Mouse (Mus musculus): ENCODE data around the gene Ubap2.

Ubap2 gene

DNA sequence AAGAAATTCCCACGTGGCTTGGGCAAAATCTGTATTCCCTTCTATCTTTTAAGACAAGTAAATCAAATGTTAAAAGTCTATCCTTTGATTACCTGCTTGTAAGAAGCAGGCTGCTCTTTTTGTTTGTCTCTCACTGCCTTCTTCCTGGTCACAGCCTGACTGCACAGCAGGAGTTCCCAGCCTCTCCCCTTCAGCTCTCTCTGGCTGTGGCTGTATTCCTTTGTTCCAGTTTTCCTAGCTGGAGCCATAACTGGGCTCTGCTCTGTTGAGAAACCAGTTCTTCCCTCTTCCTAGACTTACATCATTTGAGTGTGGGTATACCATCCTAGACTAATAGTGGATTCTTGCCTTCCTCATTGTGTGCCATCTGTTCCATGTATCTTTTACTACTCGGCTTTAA lies 110.0 kb downstream of the Ubap2 start:
- DNase-seq (ENCODE audit: low spot score in 2 of 2) = no peak

DNA sequence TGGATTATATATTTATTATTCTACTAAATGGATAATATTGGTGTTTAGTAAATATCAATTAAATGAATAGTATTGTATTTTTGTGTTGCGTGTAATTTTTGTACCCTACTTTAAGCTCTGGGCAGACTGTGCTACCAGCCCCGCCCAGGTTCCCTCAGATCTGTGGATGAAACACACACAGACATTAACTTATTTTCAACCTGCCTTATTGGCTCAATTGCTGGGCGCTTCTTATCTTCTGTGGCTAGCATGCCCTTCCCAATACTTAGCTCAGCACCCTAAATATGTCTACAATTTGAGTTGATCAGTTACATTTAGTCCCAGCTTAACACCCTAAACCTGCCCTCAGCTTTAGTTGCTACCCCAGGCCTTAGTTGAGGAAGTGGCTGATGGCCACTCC lies 113.7 kb downstream of the Ubap2 start:
- DNase-seq (ENCODE audit: low spot score in 2 of 2) = no peak

GRCm38 (mm10) chr4:41158251-41158650 lies 116.7 kb downstream of the Ubap2 start:
- no peak for DNase-seq (ENCODE audit: low spot score in 2 of 2)

DNA sequence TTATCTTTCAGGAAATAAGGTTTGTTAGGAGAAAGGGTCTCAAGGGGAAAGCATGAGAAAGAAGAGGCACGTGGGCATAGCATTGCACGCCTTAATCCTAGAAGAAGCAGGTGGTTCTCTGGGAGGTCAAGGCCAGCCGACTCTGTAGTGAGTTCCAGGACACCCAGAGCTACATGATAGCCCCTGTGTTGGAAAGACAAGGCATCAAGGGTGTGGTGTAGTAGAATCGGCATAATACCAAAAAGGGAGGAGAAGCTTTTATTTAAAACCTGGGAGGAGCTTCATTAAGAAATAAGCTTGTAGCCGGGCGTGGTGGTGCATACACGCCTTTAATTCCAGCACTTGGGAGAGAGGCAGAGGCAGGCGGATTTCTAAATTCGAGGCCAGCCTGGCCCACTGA lies 118.0 kb downstream of the Ubap2 start:
- DNase-seq (ENCODE audit: low spot score in 2 of 2) = no peak

DNA sequence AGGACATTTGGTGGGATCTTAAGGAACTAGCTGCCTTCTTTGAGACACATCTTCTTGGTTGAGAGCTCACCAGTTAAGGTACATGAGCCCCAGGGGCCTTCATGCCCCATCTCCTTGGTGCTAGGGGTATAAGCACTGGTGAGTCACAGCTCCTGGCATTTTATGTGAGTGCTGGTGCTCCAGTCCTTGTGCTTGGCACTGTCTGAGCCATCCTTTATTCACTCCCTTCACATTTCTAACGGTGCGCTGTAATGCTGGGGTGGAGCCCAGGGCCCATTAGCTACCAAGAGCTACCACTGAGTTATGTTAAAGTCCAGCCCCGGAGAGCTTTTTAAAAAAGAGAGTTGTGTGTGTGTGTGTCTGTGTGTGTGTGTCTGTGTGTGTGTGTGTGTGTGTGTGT lies 121.8 kb downstream of the Ubap2 start:
- DNase-seq (ENCODE audit: low spot score in 2 of 2) = no peak

DNA sequence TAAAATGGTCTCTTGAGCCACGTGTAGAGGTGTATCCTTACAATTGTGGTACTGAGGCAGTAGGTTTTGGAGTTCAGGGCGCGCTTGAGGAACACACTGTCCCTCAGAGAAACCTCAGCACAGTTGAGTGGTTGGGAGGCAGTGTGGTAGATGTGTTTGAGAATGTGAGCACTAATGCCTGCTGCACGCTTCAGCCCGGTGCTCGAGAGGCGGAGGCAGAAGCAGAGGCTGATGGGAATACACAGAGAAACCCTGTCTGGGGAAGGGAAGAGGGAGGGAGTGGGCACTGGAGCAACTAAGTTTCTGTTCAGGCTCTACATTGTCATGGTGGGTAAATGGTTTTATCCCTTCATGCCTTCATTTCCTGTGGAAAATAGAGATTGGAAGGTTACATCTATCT lies 123.8 kb downstream of the Ubap2 start:
- DNase-seq (ENCODE audit: low spot score in 2 of 2) = no peak

DNA sequence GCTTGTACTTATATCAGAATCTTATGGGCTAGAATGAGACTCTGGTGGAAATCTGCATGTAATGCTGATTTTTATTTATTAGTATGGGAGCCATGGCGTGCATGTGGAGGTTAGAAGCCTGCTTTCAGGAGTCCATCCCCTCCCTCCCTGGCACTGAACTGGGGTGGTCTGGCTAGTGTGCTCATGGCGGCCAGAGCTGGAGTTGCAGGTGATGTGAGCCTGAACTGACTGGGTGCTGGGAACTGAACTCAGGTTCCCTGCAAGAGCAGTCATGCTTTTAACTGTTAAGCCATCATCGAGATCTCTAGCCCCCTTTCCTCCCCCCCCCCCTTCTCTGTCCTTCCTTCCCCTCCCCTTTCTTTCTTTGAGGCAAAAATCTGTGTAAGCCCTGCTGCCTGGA lies 125.1 kb downstream of the Ubap2 start:
- DNase-seq (ENCODE audit: low spot score in 2 of 2) = no peak

Measured in right cerebral cortex, postnatal 10 days (tissue).